Mouse (Mus musculus) forelimb bud, embryonic 11.5 days (tissue): ENCODE results near the gene Avpi1.

Source experiments
- DNase-seq: peaks from one replicate; pipeline ENCODE4 v3.0.0-alpha.2; 2012; ENCODE audit warnings: low read depth, low spot score

The Avpi1 gene

DNA sequence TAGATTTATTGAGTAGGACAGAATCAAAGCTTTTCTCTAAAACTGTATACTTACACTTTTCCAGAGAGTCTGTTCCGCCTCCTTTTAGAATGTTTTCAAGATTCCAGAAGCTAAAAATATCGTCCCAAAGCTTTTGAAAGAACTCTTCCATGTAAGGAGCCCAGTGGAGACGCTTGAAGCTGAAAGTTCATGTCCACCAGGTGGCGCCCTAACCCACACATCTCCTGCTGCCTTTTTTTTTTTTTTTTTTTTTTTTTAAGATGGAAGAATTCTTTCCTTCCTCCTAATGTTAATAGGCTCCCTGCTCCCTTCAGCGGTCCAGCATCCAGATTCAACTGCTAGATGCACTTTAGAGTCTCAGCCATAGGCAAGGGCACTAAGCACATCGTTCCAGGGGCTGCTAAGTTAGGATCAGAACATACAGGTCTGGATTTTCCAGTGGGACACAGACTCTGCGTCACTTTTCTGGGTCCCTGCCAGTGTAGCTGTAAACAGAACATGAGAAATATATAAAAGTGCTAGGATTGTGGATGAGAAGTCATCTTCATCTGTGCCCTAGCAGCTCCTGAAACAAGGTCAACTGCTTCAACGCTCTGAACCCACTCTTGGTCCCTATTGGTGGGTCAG is 15.8 kb upstream of the Avpi1 start:
- peak; percentile 93 for DNase-seq

DNA sequence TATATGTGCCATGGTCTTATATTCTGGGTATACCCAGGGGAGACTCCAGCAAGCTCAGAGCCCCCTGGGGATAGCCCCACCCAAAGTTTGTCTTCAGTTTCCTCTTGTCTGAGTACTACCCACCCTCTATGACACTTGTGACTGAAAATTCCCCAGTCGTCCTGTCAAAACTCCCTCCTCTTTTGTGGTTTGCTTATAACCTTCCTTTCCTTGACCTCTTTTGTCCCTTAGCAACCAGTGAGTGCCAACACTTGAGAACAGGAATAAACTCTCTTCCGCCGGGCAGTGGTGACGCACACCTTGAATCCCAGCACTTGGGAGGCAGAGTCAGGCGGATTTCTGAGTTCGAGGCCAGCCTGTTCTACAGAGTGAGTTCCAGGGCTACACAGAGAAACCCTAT is 15.2 kb upstream of the Avpi1 start:
- DNase-seq: no peak

DNA sequence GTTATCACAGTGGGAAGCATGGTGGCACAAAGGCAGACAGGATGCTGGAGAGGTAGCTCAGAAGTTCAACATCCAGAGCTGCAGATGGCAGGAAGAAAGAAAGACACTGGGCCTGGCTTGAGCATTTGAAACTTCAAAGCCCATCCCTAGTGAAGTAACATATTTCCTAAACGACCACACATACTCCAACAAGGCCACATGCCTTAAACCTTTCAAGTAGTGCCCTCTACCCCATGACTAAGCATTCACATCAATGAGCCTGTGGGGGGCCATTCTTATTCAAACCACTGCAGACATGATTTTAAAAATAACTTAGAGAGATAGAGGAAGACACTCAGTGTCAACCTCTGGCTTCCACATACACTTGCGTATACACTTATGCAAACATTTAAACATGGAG is 13.9 kb upstream of the Avpi1 start:
- no peak for DNase-seq

DNA sequence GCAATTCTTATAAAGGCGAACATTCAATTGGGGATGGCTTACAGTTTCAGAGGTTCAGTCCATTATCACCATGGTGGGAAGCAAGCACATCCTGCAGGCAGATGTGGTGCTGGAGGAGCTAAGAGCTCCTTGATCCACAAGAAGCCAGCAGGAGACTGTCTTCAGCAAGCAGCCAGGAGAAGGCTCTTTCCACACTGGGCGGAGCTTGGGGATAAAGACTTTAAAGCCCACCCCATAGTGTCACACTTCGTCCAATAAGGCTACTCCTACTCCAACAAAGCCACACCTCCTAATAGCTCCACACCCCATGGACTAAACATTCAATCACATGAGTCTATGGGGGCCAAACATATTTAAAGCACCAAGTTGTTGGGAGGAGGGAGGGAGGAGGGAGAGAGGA is 13.1 kb upstream of the Avpi1 start:
- no peak for DNase-seq

DNA sequence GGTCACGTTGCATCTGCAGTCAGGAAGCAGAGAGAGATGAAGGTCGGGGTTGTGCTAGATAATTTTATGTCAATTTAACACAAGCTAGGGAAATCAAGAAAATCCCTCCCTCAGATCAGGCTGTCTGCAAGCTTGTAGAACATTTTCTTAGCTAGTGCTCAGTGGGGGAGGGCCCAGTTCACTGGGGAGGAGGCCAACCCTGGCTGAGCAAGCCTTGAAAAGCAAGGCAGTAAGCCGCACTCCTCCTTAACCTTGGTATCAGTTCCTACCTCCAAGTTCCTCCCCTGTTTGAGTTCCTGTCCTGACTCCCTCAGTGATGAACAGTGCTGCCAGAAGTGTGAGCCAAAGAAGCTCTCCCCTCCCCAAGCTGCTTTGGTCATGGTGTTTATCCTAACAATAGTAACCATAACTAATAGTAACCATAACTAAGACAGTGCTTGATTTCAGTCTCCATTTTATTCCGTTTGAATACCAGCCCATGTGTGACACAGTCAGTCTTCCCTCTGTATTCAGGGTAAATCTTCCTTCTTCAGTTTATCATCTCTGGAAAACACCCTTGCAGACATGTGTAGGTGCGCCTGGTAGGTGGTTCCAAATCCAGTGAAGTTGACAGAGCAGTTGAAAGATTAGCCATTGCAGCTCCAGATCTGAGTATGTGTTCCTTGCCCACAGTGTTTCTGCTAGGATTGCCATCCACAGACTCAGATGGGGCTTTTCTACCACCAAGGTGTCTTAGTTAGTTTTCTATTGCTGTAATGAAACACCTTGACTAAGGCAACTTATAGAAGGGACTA is 11.1 kb upstream of the Avpi1 start:
- no peak for DNase-seq

DNA sequence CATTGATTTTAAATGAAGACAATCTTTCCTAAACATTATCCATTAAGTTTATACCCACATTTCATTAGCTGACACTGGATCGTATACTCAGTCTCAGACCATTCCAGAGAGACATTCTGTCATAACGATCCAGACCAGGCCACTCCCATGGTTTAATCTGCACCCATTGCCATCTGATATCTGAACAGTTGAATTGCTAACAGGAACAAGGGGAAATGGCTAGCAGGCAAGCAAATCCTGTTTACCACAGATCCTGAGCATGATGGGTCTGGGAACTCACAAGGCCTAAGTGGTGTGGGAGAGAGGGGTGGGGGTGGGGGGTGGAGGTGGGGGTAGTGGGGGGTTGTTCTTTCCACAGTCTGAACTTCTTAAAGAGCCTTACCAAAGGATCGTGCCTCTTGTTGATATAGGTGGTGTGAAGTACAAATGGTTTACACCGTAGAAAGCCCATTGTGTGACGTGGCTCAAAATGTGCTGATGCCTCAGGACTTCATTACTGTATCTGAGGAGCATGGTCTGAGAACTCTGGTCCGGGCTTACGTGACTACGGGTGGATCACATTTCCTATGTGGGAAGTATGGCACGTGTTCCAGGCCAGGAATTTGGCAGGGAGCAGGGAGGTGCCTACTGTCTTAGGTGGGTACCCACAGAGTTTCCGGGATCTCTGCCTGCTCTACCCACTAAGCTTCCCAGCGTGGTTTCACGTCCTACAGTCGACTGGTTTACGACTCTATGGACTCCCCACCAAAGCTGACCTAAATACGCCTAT is 9.8 kb upstream of the Avpi1 start:
- no peak for DNase-seq

DNA sequence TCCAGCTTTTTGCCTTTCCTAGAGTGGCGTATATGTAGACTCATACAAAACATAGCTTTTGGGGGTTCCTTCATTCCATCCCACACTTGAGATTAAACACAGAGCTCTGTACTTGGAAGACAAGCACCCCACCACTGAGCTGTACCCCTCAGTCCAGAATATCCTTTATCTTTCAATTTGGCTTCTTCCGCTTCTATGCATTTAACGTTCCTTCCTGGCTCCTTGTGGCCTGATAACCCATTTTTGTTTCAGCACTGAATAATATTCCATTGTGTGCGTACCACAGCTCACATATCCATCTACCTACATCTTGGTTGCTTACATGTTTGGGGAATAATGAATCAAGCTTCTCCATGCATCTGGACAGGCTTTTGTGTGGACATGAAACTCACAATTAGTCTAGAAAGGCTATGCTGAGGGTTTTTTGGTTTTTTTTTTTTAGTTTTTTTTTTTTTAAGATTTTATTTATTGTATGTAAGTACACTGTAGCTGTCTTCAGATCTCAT is 8.4 kb upstream of the Avpi1 start:
- DNase-seq: no peak

DNA sequence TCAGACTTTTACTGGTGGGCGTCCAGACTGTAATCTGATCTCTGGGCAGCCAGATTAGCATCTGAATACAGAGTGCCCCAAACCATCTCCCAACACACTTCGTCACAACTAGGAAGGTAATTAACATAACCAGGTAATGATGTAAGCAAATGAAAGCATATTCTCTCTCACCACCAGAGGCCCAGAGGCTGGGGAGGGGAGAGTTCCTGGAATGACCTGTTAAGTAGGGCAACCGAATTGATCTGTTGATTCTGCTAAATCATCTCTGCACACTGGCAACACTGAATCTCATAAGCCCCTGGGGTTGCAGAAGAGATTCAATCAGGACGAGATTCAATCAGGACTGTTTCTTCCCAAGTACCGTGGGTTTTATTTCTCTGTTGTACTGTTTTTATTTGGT is 7.3 kb upstream of the Avpi1 start:
- no peak for DNase-seq

DNA sequence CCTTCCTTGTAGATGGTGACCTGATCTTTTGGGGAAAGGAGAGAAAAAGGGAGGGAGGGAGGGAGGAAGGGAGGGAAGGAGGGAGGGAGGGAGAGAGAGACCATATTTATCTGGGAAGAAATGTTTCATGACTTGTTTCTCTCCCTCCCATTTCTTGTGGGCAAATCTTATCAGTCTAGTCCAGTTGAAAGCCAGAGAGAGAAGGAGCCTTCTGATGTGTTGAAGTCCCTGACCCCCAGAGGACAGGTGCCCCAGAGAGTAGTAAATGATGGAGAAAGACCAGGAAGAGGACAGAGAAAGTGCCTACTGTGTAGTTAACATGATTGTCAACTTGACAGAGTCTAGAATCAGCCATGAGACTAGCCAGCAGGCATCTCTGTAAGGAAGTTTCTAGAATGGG is 6.2 kb upstream of the Avpi1 start:
- DNase-seq: no peak

DNA sequence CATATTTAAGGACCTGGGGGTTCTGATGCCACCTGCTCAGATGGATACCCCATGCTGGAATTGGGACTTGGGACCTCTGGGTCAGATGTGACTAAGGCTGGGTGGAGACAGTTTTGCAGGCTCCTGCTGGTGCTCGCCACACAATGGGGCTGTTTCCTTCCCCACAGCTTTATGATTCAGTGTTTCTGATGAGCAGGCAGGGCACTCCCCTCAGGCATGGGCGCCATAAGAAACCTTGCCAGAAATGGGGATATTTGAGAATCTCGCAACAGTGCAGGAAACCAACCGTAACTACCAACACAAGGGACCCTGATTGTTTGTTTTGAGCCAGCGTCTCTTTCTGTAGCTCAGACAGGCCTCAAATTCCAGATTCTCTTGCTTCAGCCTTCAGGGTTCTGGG is 2.2 kb upstream of the Avpi1 start:
- no peak for DNase-seq

DNA sequence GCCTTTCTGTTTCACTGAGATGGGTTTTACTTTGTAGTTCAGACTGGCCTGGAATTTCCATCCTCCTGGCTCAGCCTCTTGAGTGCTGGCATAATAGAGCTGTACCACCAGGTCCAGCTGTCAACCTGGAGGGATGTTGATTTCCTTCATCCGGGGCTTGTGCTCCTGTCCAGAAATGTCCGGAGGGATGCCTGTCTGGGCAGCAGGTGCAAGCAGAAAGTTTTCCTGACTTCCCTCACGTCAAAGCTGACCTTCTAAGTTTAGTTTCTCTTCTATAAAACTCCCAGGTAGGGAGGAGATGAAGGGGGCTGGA is 1.4 kb upstream of the Avpi1 start:
- no peak for DNase-seq

DNA sequence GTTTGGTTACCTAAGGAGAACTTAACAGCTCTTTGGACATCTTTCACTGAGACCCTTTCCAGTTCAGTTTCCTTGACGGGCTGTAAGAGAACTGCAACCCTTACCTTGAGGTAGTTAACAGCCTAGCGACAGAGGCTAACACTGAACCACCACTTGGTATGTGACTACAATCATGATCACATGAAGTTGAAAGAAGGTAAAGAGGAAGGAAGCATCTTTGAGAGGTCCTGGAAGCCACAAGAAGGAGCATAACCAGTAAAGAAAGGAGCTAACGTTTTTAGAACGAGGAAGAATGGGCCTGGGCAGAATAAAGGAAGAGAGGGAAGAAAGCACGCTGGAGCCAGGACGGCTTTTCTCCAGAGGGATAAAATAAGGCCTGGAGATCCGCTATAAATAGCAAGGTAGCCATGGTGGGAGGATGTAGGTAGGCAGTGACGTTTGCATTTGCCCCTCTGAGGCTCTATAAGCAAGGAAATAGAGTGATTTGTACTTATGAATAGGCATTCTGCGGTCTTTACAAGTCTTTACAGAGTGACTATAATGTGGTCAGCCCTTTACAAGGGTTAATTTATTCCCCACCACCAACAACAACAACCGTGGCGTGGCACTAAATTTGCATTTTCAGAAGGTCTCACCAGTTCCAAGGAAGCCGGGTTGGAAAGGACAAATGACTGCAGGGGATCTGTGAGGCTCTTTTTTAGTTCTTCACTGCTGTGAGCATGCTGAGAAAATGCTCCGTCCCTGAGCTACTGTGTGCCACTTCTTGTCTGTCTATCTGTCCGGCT is 842 bp upstream of the Avpi1 start:
- DNase-seq: no peak

DNA sequence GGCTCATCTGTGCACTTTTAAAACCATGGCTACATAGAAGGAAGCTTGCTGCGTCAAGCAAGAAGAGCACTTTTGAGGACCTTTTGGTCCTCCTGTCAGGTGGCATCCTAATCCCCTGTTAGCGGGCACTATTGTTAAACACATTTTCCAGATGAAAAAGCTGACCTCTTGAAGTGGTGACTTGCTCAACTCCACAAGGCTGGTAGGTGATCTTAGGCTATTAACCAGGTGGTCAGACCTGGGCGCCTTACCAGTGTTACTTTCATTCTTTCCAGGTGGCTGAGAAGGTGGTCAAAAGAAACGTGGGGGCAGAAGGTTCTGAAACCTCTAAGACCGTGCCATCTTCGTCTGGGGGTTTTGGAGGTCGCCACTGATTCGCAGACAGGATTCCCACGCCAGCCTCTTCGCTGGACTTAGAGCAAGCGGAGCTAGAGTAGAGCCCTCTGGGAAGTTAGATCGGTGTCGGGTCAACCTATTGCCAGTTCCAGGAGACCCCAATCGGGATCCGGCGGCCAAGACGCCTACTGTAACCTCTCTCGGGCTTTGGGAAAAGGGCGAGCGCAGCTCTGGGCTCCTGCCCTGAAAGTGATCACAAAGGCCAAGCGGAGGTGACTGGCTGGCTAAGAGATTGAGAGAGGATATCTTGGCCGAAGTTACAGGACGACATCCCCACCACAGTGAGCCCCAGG is 663 bp downstream of the Avpi1 start:
- no peak for DNase-seq

DNA sequence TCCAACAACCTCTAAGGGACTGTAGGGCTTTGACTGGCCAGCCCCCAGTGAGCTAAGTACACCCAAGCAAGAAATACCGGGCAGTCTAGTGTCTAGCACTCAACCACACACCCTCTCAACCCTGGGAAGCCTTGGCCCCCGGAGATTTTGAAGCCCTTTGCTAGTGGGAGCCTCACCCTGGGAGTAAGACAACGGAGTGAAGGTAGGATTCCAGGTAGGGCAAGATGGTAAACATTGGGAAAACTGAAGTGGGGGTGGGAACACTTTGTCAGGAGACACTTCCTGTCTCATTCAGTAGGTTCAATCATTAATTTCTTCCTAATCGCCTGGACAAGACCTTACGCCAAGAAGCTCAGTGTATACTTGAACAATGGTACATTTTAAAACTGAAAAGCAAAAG is 1.8 kb downstream of the Avpi1 start:
- DNase-seq: no peak

DNA sequence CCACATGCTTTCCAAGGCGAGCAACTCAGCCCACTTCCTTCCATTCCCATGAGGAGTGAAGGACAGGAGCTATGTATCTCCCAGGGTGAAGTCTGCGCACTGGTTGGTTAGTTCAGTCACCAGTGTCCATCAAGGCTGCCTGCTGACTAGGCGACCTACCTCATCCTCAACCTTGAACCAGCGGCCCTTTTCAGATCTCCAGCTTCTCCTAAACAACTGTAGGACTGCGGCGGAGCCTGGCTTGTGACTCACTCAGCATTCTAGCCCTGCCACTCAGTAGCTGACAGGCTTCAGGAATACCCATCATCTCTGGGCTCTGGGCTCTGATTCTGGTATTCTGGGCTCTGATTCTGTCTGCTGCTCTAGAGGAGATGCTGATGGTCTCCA is 2.6 kb downstream of the Avpi1 start:
- DNase-seq: no peak

DNA sequence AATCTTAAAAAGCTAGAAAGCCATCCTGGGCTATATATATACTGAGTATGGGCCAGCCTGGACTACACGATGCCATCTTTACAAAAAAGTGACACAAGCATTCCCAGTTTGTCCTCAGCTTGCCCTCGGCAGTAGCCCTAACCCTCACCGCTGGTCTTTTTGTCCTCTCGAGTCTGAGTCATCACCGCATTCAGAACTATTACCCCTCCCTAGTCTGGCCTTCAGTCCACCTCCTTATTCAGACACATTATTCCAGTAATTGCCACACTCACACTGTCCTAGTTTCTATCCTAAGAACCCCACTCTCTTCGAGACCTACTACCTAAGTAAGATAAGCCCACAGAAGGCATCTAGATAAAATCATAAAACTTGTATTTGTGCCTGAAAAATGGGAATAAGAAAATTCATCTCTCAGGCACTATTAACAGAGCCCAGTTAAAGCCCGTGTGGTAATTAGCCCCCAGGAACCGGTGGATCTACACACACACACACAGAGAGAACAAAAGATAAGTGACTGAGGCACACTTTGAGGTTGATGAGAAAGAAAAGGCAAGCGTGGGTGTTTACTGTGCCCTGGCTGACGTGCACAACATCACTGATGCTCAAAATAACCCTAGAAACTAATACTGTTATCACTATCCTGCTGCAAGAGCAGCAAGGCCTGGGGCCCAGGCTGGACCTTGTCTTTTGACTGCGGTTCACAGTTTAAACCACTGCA is 3.2 kb downstream of the Avpi1 start:
- no peak for DNase-seq

DNA sequence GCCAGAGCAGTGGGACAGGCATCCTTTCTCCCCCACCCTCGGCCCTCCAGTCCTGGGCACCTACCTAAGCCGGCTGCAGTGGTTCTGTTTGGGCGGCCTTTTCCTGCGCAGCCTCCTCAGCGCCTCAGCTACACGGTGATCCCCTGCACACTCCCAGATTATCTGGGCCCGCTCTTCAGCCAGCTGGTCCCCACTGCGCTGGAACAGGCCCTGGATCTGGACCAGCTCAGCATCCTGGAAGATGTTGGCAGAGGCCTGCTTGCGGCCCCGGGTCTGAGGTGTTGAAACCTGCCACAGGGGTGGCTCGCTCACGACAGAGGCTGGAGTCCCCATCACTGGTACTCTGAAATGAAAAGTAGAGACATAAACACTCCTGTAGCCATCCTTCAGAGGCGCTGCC is 4.2 kb downstream of the Avpi1 start:
- no peak for DNase-seq

DNA sequence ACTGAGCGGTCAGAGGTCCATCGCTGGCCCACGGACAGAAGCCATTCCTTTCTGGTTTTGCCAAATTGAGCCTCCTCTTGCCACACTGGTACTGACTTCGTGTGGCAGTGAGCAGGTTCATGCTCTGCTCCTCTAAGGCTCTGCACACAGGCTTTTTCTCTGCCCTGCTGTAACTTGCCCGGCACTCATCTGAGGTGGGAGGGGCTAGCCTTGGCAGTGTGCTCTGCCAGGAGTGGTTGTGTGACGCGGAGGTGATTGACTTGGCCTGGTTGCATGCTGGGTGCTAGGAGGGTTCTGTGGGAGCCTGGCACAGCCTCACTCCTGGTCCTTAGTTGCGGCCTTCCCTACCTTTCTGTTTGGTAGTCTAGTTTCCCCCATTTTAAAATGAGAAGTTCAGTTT is 8.4 kb downstream of the Avpi1 start:
- DNase-seq: no peak

DNA sequence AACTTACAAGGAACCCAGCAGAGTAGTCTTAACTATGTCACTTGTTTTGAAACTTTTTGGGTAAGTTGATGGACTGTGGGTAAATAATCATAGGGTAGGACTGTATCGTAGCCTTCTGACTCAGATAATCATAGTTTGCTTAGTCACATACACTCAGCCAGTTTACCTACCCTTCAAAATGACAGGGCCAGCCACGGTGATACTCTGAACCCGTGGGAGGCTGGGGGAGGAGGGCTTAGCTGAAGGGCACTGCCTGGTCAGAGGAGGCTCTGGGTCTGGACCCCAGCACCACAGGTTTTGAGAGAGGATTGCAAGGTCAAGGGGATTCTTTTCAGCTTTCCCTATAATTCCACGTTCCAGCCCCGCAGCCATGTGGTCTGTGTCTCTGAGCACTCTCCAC is 10.3 kb downstream of the Avpi1 start:
- DNase-seq: no peak

DNA sequence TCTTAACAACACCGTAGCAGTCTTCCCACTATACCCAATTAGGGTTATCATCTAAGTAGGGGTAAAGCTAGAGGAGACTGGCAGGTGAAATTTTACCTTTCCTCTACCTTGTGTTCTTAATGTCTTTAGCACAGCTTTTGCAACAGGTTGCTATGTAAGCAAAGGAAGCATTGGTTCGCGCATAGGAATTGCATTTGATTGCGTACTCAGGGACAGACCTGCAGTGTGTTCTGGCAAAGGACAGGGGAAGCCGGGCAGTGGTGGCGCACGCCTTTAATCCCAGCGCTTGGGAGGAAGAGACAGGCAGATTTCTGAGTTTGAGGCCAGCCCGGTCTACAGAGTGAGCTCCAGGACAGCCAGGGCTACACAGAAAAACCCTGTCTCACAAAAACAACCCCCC is 10.7 kb downstream of the Avpi1 start:
- no peak for DNase-seq

DNA sequence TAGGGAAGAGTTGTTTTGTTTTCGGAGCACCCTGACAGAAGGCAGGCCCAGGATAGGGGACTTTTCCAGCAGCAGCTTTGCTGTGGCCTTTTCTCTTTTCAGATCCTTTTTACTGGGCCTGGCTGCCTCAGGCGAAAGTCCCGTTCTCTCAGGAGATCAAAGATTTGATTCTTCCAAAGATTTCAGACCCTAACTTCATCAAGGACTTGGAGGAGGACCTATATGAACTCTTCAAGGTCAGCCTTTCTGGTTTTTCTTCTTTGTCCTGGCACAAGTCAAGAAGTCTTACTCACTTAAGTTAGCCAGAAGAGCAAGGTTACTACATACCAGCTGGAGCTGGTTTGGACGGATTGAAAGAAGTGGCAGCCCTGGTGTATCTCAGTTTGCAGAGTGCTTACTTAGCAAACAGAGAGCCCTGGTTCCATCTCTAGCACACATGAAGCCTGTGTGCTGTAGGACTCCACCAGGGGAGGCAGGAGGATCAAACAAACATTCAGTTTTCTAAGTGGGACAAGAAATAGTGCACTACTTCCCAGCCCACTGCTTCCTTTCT is 13.0 kb downstream of the Avpi1 start:
- no peak for DNase-seq
